Mouse (Mus musculus) heart, embryonic 12.5 days (tissue): Measurements from ENCODE around the gene Tjap1. TPM values are rescaled to one million over a fixed set of nuclear protein-coding genes. Genes with fewer than 3 reads are reported as not detected.

Experiments used
- ATAC-seq: fragments of 200-750 bp; cut with Nextera tagmentation; 2 replicates; pipeline ENCODE4 v1.8.0; 2017; ENCODE audit warnings: moderate TSS enrichment, moderate library complexity; ENCODE audit not compliant: insufficient number of reproducible peaks, low FRiP score
- H3K27ac ChIP-seq: fragments of 300-500 bp; sonication (generic); 2 replicates; pipeline ENCODE4 v1.5.1; 2016; ENCODE audit warnings: mild to moderate bottlenecking, moderate library complexity; ENCODE audit not compliant: poor library complexity, severe bottlenecking
- H3K27me3 ChIP-seq: fragments of 300-500 bp; sonication (generic); replicated peaks from 2 replicates; pipeline ENCODE4 v1.6.1; 2016; ENCODE audit warnings: mild to moderate bottlenecking, moderate library complexity
- H3K36me3 ChIP-seq: fragments of 300-500 bp; sonication (generic); 2 replicates; pipeline ENCODE4 v1.6.1; 2016; ENCODE audit warnings: mild to moderate bottlenecking, moderate library complexity
- H3K4me1 ChIP-seq: fragments of 300-500 bp; sonication (generic); replicated peaks from 2 replicates; pipeline ENCODE4 v1.6.1; 2016; ENCODE audit warnings: mild to moderate bottlenecking
- H3K4me2 ChIP-seq: fragments of 300-500 bp; sonication (generic); 2 replicates; pipeline ENCODE4 v1.6.1; 2016; ENCODE audit warnings: mild to moderate bottlenecking, moderate library complexity
- H3K4me3 ChIP-seq: fragments of 300-500 bp; sonication (generic); 2 replicates; pipeline ENCODE4 v1.5.1; 2016; ENCODE audit warnings: mild to moderate bottlenecking
- H3K9ac ChIP-seq: fragments of 300-500 bp; sonication (generic); 2 replicates; pipeline ENCODE4 v1.6.1; 2016; ENCODE audit warnings: mild to moderate bottlenecking, moderate library complexity
- H3K9me3 ChIP-seq: fragments of 300-500 bp; sonication (generic); replicated peaks from 2 replicates; pipeline ENCODE4 v1.6.1; 2016; ENCODE audit warnings: mild to moderate bottlenecking, moderate library complexity
- whole genome bisulfite sequencing: fragments of 180-500 bp; shearing (Covaris S2); methylation state at CpG from one replicate; pipeline ENCODE4 v1.1.7; 2016; 5-methylcytosine and 5-hydroxymethylcytosine counted together
- polyA plus RNA-seq: library from polyadenylated mRNA; unstranded; fragments of >200 nt; fragmentation: Nextera tagmentation; extraction: Ambion mirVana; gene quantifications from 2 replicates; pipeline ENCODE4 v1.2.1, GENCODE M21; 2016

The Tjap1 gene
- polyA plus RNA-seq, 1 experiment from 2014 or later = 44.1 TPM

DNA sequence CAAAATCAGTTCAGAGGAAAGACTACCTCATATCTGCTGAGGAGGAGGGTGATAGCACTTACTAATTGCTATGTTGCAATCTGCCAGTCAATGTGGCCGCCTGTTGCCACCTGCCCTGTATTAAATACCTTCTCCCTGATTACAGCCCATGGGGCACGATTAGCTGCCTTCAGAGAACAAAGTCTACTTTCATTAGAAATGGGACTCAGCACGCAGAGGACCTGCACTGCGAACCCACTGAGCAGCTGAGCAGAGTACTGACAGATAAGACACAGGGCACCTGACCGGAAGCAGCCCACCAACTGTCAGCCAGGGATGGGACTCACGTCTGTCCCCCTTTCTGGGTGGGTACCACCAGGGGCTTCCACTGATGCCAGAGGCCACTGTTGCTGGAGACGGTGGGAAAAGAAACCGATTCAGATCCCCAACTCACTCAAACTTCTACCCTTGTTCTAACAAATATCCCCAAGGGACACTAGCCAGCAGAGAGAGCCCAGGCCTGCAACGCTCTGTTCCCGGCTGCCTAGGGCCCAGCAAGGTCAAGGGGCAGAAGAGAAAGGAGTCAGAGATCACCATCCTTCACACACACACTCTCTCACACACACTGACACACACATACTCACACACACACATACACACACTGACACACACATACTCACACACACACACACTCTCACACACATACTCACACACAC is 14.7 kb downstream of the Tjap1 start:
- peaks cover 48% of the 10 kb centered on the region for H3K4me1 ChIP-seq
- 0 out of 2 replicates have a peak overlapping the region, but pooled peaks have one; percentile 46 for H3K9ac ChIP-seq
- no peak for ATAC-seq
- no peaks in the 10 kb centered on the region for H3K9me3 ChIP-seq
- 63% methylated on average over 10 of the region's 10 CpGs for WGBS
- H3K4me3 ChIP-seq = no peak overlapping the region
- H3K27ac ChIP-seq = no peak overlapping the region
- peaks cover 79% of the 10 kb centered on the region for H3K36me3 ChIP-seq
- no peak overlapping the region for H3K4me2 ChIP-seq
- H3K27me3 ChIP-seq = no peaks in the 10 kb centered on the region

DNA sequence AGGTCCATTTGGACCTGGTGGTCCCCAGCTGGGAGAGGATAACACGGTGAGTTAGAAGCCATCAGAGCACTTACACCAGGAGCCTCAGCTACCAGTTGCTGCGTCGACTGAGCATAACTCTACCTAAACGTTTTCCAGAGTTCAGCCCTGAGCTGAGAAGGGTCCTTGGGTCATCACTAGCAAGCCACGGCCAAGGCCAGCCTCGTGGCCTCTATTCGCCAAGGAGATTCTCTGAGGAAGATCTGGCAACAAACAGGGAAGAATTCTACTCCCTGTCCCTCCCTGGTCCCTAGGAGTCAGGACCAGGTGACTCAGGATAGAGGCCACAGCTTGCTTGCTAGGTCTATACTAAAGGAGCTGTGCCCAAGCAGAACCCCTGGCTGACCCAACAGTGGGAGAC is 15.3 kb downstream of the Tjap1 start:
- Histone ChIP-seq H3K36me3 (peaks cover 81% of the 10 kb centered on the region), H3K27ac (no peak overlapping the region), H3K4me1 (peaks cover 41% of the 10 kb centered on the region), H3K9me3 (no peaks in the 10 kb centered on the region), H3K4me2 (no peak overlapping the region), H3K9ac (no peak overlapping the region), H3K4me3 (no peak overlapping the region), H3K27me3 (no peaks in the 10 kb centered on the region)
- ATAC-seq = no peak
- 66% methylated on average over 7 of the region's 7 CpGs for WGBS

DNA sequence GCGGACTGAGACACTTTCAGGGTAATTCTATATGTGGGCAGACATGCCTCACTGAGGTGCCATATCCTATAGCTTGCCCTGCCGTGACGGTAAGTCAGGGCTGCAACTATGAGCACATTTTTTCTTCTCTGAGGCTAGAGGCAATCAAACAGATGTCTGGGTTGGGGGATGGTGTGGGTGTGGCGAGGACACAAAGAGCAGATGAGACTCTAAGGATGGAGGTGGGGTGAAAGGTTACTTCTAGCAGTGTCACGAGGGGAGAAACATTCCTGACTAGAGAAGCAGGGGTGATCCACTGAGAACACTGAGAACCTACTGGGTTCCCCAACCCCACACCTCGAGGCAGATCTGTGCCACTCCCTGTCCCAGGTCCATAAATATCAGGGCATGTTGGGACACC is 15.8 kb downstream of the Tjap1 start:
- no peak overlapping the region for H3K4me2 ChIP-seq
- H3K4me3 ChIP-seq = no peak overlapping the region
- H3K27me3 ChIP-seq = no peaks in the 10 kb centered on the region
- H3K27ac ChIP-seq = no peak overlapping the region
- H3K36me3 ChIP-seq = peaks cover 82% of the 10 kb centered on the region
- H3K9ac ChIP-seq = 0 out of 2 replicates have a peak overlapping the region, but pooled peaks have one; percentile 13
- ATAC-seq = no peak
- 71% methylated on average over 6 of the region's 6 CpGs for WGBS
- no peaks in the 10 kb centered on the region for H3K9me3 ChIP-seq
- peaks cover 36% of the 10 kb centered on the region for H3K4me1 ChIP-seq

DNA sequence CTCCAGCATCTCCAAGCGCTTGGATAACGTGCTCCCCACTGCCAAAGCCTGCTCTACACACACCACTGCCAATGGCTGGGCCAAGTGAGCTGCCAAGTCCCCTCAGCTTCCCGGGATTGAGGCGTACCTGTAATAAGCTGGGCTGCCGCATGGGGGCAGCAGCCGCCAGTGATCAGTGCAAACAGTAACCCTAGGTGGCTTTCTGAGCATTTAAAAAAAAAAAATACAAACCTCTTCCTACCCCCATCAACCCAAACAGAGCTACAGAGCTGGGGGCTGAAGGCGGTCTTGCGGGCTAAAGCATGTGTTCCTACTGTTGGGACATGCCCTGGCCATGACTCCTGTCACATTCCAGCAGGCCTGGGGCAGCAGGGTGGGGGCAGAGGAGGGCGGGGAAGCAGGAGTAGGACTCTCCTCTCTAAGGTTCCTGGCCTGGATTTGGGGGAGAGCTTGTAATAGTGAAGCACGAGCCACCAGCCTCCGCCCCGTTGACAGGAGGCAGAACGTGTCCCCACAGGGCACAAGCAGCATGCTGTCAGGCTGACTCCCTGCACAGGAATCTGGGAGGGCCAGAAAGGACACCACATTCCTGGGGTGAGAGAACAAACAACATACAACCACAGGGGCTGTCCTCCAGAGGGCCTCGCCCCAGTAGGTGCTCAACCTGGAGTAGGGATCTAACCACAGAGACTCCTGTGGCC is 16.8 kb downstream of the Tjap1 start:
- H3K27ac ChIP-seq = no peak overlapping the region; the same call in 1 of the 2 replicates
- H3K36me3 ChIP-seq = peaks cover 82% of the 10 kb centered on the region
- no peak overlapping the region for H3K9ac ChIP-seq
- no peak for ATAC-seq
- H3K4me3 ChIP-seq = no peak overlapping the region
- peaks cover 33% of the 10 kb centered on the region for H3K4me1 ChIP-seq
- H3K27me3 ChIP-seq = no peaks in the 10 kb centered on the region
- no peak overlapping the region for H3K4me2 ChIP-seq
- no peaks in the 10 kb centered on the region for H3K9me3 ChIP-seq
- 21% methylated on average over 14 of the region's 14 CpGs for WGBS

DNA sequence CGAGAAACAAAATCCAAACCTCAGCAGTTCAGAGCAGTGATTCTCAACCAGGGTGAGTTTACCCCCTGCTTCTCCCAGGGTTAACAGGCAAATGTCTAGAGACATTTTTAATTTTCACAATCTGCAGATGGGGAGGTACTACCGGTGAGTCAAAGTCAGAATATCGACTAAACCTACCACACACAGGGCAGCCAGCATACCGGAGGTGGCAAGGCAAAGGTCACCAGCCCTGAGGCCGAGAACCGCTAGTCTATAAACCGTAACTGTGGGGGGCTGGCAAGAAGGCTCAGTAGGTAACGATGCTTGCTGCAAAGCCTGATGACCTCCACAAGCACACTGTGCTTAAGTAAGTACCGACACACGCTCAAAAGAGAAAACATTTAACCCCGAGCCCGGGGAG is 17.3 kb downstream of the Tjap1 start:
- Histone ChIP-seq H3K4me3 (no peak overlapping the region), H3K4me2 (no peak overlapping the region), H3K4me1 (peaks cover 33% of the 10 kb centered on the region), H3K27ac (no peak overlapping the region), H3K9ac (no peak overlapping the region), H3K36me3 (peaks cover 82% of the 10 kb centered on the region), H3K27me3 (no peaks in the 10 kb centered on the region), H3K9me3 (no peaks in the 10 kb centered on the region)
- 87% methylated on average over 12 of the region's 12 CpGs for WGBS
- ATAC-seq = no peak

DNA sequence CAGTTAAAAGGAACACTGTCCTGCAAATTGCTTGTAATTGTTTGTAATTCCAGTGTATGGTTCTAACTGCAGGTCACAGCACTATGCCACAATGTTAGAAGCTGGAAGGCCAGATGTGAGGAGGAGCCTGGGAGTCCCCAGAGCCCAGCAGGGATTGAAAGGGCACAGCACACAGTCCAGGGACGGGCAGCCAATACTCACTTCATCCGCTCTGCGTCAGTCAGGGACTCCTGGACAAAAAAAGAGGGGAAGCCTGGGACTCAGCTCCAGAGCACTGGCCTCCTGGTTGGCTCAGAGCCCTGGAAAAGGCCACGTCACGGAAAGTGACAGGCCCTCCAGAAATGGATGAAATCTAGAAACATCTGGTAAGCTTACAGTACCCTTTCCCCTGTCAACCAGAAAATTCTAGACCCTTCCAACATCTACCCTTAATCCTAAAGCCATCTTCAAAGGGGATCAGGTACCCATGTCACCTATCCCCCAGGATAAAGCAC is 20.6 kb downstream of the Tjap1 start:
- no peak for ATAC-seq
- Histone ChIP-seq H3K27ac (no peak overlapping the region), H3K4me1 (peaks cover 11% of the 10 kb centered on the region), H3K36me3 (peaks cover 96% of the 10 kb centered on the region), H3K4me3 (no peak overlapping the region), H3K4me2 (no peak overlapping the region), H3K9me3 (no peaks in the 10 kb centered on the region), H3K27me3 (no peaks in the 10 kb centered on the region), H3K9ac (no peak overlapping the region)
- WGBS = 90% methylated on average over 5 of the region's 5 CpGs

DNA sequence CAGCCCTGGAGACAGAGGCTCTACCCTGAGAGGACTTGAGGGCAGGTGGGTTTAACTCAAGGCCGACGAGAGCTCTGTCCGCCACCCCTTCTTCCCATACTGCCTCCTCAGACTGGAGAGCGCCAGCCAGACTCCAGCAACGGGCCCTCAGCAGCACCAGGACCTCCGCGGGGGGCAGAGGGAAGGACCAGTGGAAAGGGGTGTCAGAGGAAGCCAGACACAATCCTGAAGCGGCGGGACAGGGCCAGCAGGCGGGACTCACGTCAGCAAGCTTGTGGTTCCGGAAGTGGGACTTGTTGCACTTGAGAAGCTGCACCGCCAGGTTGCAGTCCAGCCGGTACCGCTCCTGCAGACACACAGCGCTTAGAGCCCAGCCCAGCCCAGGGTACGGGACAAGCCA is 23.2 kb downstream of the Tjap1 start:
- peak overlapping the region; percentile 32; the same call in 1 of the 2 replicates for H3K27ac ChIP-seq
- ATAC-seq = no peak
- WGBS = 85% methylated on average over 17 of the region's 17 CpGs

DNA sequence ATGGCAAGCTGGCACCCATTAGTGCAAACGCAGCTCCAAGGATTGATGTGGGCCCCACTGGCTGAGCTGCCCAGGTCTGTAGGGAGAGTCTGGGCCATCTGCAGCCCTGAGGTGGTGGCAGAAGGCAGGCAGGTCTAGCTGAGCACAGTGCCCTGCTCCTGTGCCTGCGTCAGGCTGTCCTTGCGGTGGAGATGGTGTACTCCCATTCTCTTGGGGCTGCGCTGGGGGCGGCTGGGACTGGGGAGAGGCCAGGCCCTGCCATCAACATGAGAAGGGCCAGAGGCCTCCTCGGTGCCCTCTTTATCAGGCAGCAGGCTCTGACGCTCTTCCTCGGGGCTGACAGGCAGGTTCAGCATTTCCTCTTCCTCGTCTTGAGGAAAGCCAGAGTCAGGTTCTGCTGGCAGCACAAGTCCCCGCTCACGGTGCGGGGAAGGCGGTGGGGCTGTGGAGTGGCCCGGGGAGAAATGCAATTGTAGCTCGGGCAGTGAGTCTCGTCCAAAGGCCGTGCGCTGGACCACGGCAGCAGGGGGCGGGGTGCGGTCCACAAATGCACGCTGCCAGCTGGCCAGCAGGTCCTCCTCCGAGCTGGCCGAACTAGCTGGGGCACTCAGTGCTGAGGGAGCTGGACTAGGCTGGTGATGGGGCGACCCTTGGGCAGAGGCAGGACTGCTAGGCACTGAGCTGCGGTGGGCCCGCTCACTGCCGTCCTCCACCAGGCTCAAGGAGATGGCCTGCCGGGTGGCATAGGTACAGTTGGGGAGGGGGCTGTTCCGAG is 24.4 kb downstream of the Tjap1 start:
- ATAC-seq = peak; percentile 36
- no peak overlapping the region for H3K9ac ChIP-seq
- peaks cover 73% of the 10 kb centered on the region for H3K36me3 ChIP-seq
- peak overlapping the region; percentile 55 for H3K27ac ChIP-seq
- no peak overlapping the region for H3K4me2 ChIP-seq
- no peak overlapping the region for H3K4me3 ChIP-seq
- WGBS = 69% methylated on average over 30 of the region's 30 CpGs
- peaks cover 30% of the 10 kb centered on the region for H3K27me3 ChIP-seq
- H3K9me3 ChIP-seq = 0 out of 2 replicates have a peak, but pooled peaks cover 4% of the 10 kb centered on the region
- peaks cover 8% of the 10 kb centered on the region for H3K4me1 ChIP-seq

More for the DNA sequence above, 23.2 kb downstream of the Tjap1 start:
- Histone ChIP-seq H3K4me2 (no peak overlapping the region), H3K9me3 (0 out of 2 replicates have a peak, but pooled peaks cover 4% of the 10 kb centered on the region), H3K4me1 (peaks cover under 1% of the 10 kb centered on the region), H3K9ac (no peak overlapping the region), H3K36me3 (peaks cover 85% of the 10 kb centered on the region), H3K27me3 (peaks cover 23% of the 10 kb centered on the region), H3K4me3 (no peak overlapping the region)

DNA sequence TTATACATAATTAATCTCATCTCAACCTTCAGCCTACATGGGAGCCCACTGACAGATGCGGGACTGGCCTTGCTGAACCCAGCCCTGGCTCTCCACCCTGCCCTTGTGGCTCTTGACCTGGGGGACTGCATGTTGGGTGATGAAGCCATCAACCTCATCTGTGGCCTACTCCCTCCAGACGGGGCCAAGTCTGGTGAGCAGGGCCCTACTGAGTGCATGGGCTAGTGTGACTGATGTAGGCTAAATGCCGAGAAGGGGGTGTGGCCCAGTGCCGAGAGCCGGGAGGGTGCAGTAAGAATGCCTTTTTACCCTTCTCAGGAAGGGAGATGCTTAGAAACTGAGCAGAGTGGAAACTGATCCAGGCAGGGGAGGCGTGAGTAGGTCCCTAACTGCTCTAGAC is 27.7 kb downstream of the Tjap1 start:
- Histone ChIP-seq H3K4me3 (0 out of 2 replicates have a peak overlapping the region, but pooled peaks have one; percentile 0), H3K9me3 (0 out of 2 replicates have a peak, but pooled peaks cover 4% of the 10 kb centered on the region), H3K9ac (no peak overlapping the region), H3K27ac (no peak overlapping the region), H3K36me3 (peaks cover 64% of the 10 kb centered on the region), H3K4me1 (peaks cover 13% of the 10 kb centered on the region), H3K27me3 (peaks cover 30% of the 10 kb centered on the region), H3K4me2 (peak overlapping the region; percentile 15; the same call in 1 of the 2 replicates)
- no peak for ATAC-seq
- 28% methylated on average over 6 of the region's 6 CpGs for WGBS

DNA sequence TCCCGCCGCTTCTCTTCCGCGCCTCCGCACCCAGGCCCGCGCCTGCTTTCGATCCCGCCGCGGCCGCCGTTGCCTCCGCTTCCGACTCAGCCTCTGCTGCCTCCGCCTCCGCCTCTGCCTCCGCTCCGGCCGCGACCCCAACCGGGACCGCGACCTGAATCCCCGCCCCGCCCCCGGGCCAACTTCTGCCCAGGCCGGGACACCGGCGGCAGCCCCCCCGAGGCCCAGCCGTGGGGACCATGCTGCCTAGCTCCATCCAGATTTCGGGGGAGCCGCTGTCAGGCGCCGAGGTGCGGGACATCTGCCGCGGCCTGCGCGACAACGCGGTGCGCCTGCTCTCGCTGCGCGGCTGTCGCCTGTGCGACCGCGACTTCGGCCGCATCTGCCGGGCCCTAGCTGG is 28.7 kb downstream of the Tjap1 start:
- Histone ChIP-seq H3K9me3 (0 out of 2 replicates have a peak, but pooled peaks cover 4% of the 10 kb centered on the region), H3K4me1 (peaks cover 19% of the 10 kb centered on the region), H3K4me3 (peak overlapping the region; percentile 72), H3K9ac (peak overlapping the region; percentile 74), H3K27me3 (peaks cover 30% of the 10 kb centered on the region), H3K27ac (no peak overlapping the region), H3K4me2 (peak overlapping the region; percentile 100), H3K36me3 (peaks cover 64% of the 10 kb centered on the region)
- ATAC-seq = no peak
- WGBS = under 1% methylated on average over 49 of the region's 54 CpGs
